Mouse (Mus musculus) cortical plate, adult 2 months (tissue): ENCODE data around the gene Stx17. TPM values are rescaled to one million over a fixed set of nuclear protein-coding genes. Genes with fewer than 3 reads are reported as not detected.
A peak's percentile ranks its signal among the peaks of the same experiment; 100 is the strongest.

Source experiments
- H3K27ac ChIP-seq: fragments of 200-500 bp; 2 replicates; pipeline ENCODE4 v1.5.1; 2012; ENCODE audit warnings: low read length, control low read depth, inconsistent platforms; ENCODE audit not compliant: insufficient read depth
- H3K4me1 ChIP-seq: fragments of 200-500 bp; 2 replicates; pipeline ENCODE4 v1.6.1; 2011; ENCODE audit warnings: low read length; ENCODE audit not compliant: control insufficient read depth, insufficient read depth
- H3K4me3 ChIP-seq: fragments of 200-500 bp; 2 replicates; pipeline ENCODE4 v1.5.1; 2011; ENCODE audit warnings: mild to moderate bottlenecking, low read length, control low read depth; ENCODE audit not compliant: insufficient read depth
- CTCF ChIP-seq: fragments of 200-500 bp; IDR thresholded peaks from 2 replicates; pipeline ENCODE4 v1.5.1; 2011; ENCODE audit warnings: mild to moderate bottlenecking, control low read depth, low read length; ENCODE audit not compliant: insufficient read depth; ENCODE audit errors: extremely low read depth
- POLR2A ChIP-seq: fragments of 200-500 bp; IDR thresholded peaks from 2 replicates; pipeline ENCODE4 v1.6.1; 2011; ENCODE audit warnings: mild to moderate bottlenecking, low read length, control low read depth; ENCODE audit not compliant: insufficient read depth; ENCODE audit errors: extremely low read depth
- polyA plus RNA-seq: library from polyadenylated mRNA; depleted of rRNA; stranded (reverse); fragments of >200 nt; gene quantifications from 2 replicates; pipeline ENCODE4 v1.2.3, GENCODE M21; 2012

Stx17 gene
- polyA plus RNA-seq, 1 experiment, result 12.9 TPM

GRCm38 (mm10) chr4:48101981-48102380 is 22.7 kb upstream of the Stx17 start:
- Histone ChIP-seq H3K27ac (no peak overlapping the region), H3K4me1 (no peaks in the 10 kb centered on the region), H3K4me3 (no peak overlapping the region)
- no peak for TF ChIP-seq POLR2A
- TF ChIP-seq CTCF, result no peak

- no peaks in the 10 kb centered on the region for H3K4me1 ChIP-seq
- no peak overlapping the region for H3K4me3 ChIP-seq
- no peak overlapping the region for H3K27ac ChIP-seq
- no peak for TF ChIP-seq CTCF
- no peak for TF ChIP-seq POLR2A
These were observed 19.3 kb upstream of the Stx17 start for GRCm38 (mm10) chr4:48105387-48105786.

- TF ChIP-seq CTCF (no peak), POLR2A (no peak)
- H3K27ac ChIP-seq, result no peak overlapping the region
- H3K4me3 ChIP-seq, result no peak overlapping the region
- H3K4me1 ChIP-seq, result no peaks in the 10 kb centered on the region
These were observed 17.6 kb upstream of the Stx17 start for GRCm38 (mm10) chr4:48107086-48107485.

GRCm38 (mm10) chr4:48108591-48108990 is 16.1 kb upstream of the Stx17 start:
- Histone ChIP-seq H3K27ac (no peak overlapping the region), H3K4me1 (no peaks in the 10 kb centered on the region), H3K4me3 (no peak overlapping the region)
- no peak for TF ChIP-seq POLR2A
- no peak for TF ChIP-seq CTCF

- H3K27ac ChIP-seq, result no peak overlapping the region
- TF ChIP-seq CTCF (no peak), POLR2A (no peak)
- no peaks in the 10 kb centered on the region for H3K4me1 ChIP-seq
- no peak overlapping the region for H3K4me3 ChIP-seq
These were observed 14.4 kb upstream of the Stx17 start for GRCm38 (mm10) chr4:48110331-48110730.

- Histone ChIP-seq H3K4me3 (no peak overlapping the region), H3K27ac (no peak overlapping the region), H3K4me1 (no peaks in the 10 kb centered on the region)
- TF ChIP-seq CTCF (peak; percentile 26; the same call in 1 of the 2 replicates), POLR2A (no peak)
These were observed 8.5 kb upstream of the Stx17 start for GRCm38 (mm10) chr4:48116191-48116590.

GRCm38 (mm10) chr4:48124416-48124772 is 321 bp upstream of the Stx17 start:
- no peak overlapping the region for H3K27ac ChIP-seq
- TF ChIP-seq CTCF (no peak), POLR2A (no peak)
- peak overlapping the region; percentile 82 for H3K4me3 ChIP-seq
- H3K4me1 ChIP-seq, result no peaks in the 10 kb centered on the region

- TF ChIP-seq CTCF (no peak), POLR2A (no peak)
These were observed 5.6 kb downstream of the Stx17 start for GRCm38 (mm10) chr4:48130314-48130713.

GRCm38 (mm10) chr4:48131606-48132005 is 6.9 kb downstream of the Stx17 start:
- peaks cover 2% of the 10 kb centered on the region; the same call in 1 of the 2 replicates for H3K4me1 ChIP-seq
- no peak overlapping the region for H3K4me3 ChIP-seq
- H3K27ac ChIP-seq, result no peak overlapping the region
- TF ChIP-seq POLR2A (no peak), CTCF (no peak)

More at GRCm38 (mm10) chr4:48130314-48130713, 5.6 kb downstream of the Stx17 start:
- Histone ChIP-seq H3K4me1 (peaks cover 2% of the 10 kb centered on the region; the same call in 1 of the 2 replicates), H3K27ac (no peak overlapping the region), H3K4me3 (no peak overlapping the region)

- H3K4me1 ChIP-seq, result peaks cover 2% of the 10 kb centered on the region; the same call in 1 of the 2 replicates
- TF ChIP-seq POLR2A (no peak), CTCF (no peak)
These were observed 8.0 kb downstream of the Stx17 start for GRCm38 (mm10) chr4:48132721-48133120.

More at GRCm38 (mm10) chr4:48132721-48133120, 8.0 kb downstream of the Stx17 start:
- no peak overlapping the region for H3K27ac ChIP-seq
- H3K4me3 ChIP-seq, result no peak overlapping the region
